Mouse (Mus musculus) MN1 (cell line): Measurements from ENCODE around the gene Mcmbp.

Source experiments
- DNase-seq: peaks from one replicate; pipeline ENCODE4 v3.0.0-alpha.2; 2016; ENCODE audit warnings: low spot score

Gene Mcmbp

GRCm38 (mm10) chr7:128740334-128740733, at the start of gene Mcmbp:
Gene Mcmbp, minus strand, starts transcription at chr7:128740495.
- DNase-seq = peak; percentile 94

- DNase-seq = no peak
Measured at GRCm38 (mm10) chr7:128790045-128790444, 49.8 kb upstream of the Mcmbp start.

DNA sequence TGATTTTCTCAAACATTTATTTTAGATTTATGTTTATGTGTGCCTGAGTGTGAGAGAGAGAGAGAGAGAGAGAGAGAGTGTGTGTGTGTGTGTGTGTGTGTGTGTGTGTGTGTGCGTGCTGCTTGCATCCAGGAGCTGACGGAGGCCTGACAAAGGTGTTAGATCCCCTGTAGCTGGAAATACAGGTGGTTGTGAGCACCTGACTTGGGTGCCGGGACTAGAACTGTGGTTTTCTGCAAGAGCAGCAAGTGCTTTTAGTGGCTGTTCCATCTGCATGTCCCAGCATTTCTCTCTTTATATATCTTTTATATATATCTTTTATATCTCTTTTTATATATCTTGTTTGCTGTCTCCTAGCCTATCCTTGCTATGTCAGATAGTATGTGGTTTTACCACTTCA, 41.6 kb upstream of the Mcmbp start:
- DNase-seq = no peak

- peak; percentile 81 for DNase-seq
Measured at GRCm38 (mm10) chr7:128779305-128779704, 39.0 kb upstream of the Mcmbp start.

GRCm38 (mm10) chr7:128777201-128777600, 36.9 kb upstream of the Mcmbp start:
- DNase-seq = no peak

DNA sequence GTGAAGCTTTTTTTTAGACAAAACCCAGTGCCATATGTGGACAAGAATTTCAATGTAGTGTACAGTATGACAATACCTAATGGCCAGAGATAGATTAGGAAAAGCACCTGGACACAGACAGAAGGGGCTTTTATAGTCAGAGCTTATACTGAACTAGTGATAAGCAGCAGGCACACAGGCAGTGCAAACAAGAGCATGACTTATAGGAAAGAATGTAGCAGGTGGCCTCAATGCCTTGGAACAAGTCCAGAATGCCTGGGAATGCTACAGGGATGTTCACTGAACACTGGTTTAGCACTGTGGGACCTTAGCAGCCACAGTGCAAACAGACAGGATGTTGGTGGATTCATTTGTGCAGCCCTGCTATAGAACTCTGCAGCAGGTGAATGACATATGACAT, 26.4 kb upstream of the Mcmbp start:
- peak; percentile 24 for DNase-seq

- no peak for DNase-seq
Measured at GRCm38 (mm10) chr7:128758948-128759347, 18.7 kb upstream of the Mcmbp start.

GRCm38 (mm10) chr7:128755396-128755795, 15.1 kb upstream of the Mcmbp start:
- DNase-seq = no peak

GRCm38 (mm10) chr7:128752012-128752411, 11.7 kb upstream of the Mcmbp start:
- no peak for DNase-seq

- no peak for DNase-seq
Measured at GRCm38 (mm10) chr7:128750296-128750695, 10.0 kb upstream of the Mcmbp start.

GRCm38 (mm10) chr7:128748758-128749157, 8.5 kb upstream of the Mcmbp start:
- peak; percentile 76 for DNase-seq

GRCm38 (mm10) chr7:128746151-128746550, 5.9 kb upstream of the Mcmbp start:
- no peak for DNase-seq

DNA sequence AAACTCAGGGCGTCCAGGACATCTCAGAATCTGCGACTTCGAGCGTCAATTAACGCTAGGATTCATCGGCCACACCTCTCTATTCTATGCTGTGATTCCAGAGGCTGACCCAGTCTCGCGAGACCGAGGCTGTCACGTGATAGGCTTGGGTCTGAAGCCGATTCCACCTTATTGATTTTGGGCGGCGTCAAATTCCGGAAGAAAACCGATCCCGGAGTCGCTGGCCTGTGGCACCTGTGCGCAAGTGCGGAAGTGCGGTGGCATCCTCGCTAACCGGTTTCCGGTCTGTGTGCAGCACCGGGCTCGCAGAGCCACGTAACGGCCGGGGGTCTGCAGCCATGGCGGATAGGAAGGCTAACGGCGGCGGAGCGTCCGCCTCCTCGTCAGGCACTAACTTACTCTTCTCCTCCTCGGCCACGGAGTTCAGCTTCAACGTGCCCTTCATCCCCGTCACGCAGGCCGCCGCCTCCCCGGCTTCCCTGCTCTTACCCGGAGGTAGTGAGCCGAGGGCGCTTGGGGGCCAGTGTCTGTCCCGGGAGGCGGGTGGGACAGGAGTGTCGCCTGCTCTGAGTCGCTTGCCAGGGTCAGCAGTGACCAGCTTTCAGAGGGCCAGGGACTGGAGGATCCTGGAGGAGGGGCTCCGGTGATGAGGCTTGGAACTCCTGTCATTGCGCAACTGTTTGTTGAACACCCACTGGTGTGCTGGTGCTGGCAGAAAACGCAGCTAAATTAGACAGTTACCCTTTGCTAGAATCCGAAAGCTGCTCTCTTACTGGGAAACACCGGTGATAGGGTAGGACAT, 4.6 kb upstream of the Mcmbp start, which contains the start of gene Sec23ip:
TSS of gene Sec23ip (plus strand) at position 260 of the 802 bp plus-strand sequence.
- DNase-seq = peak; percentile 99

DNA sequence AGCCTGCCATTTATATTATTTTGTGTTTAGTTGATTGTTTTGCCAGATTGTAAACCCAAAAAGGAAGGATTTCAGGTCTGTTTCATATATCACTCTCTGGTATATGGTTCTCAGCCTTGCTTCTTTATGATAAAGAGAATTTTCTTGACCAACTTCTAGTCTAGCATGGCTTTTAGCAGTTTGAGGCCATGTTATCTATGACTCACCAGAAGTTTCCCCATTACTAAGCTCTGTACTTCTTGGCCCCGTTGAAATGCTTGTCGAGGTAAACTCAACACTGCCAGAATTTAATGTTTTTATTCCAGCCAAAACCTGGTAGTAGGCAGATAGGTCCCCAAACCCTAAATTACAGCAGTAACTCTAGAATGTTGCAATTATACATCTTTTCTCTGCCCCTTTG, 3.6 kb upstream of the Mcmbp start:
- DNase-seq = peak; percentile 16

DNA sequence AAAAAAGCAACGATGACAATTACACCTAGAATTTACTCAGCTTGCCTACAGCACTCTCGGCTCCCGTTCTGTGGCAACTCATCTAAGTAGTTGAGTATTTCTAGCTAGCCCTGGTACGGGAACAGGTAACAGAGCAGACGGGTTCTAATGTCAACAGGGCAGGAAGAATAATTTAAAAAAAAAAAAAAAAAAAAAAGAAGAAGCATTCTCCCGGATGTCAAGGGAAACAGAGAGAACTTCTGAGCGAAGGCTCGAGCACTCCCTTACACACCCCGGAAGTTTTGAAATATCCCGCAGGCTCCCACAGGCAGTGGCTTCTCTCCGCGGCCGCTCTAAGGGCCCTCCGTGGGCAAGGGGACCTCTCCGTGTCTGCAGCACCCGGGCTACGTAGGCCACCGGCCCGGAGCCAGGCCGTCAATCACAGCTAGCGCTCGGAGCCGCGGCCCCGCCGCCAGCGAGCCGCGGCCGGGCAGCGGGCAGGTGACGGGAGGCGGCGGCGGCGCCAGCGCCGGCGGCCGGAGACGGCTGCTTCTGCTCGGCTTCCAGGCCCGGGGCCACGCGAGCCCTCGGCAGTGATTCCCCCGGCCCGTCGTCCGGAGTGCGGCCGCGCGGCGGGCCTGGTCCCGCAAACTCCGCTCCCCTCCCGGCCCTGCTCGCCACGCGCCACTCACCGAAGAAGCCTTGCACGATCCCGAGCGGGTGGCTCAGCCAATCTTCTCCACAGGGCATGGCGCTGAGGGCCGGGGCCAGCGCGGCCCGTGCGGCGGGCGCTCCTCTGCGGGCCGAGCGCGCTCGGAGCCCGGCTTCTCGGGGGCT, 625 bp downstream of the Mcmbp start:
- DNase-seq = peak; percentile 17

DNA sequence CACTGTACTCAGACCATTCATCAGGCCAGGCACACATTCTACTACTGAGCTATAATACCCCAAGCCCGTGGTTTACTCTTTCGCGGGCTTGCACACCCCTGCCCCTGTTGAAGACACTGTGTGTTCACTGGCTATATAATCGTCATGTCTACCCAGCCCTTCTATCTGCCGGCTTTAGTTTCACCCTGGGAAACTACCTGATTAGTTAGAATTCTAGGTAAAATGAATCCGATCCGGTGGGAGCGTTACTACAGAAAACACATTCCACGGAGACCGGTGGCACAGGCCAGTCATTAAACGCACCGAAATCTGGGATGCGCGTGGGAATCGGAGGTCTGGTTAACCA, 1.2 kb downstream of the Mcmbp start:
- no peak for DNase-seq

GRCm38 (mm10) chr7:128738041-128738440, 2.3 kb downstream of the Mcmbp start:
- no peak for DNase-seq

DNA sequence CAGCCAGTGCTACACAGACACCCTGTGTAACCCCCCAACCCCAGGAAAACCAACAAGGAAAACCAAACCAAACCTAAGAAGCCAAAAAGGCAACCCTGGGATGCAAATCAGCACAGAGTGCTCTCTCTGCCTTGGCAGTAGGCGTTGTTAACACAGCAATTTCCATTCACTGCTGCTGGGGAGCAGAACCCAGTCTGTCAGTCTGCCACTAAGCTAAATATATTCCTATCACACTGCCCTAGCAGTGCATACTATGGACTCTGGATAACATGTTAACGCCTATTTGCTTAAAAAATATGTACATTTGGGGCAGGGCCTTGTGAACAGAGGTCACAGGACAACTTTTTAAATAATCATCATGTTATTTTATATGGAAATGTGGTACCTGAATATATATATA, 8.7 kb downstream of the Mcmbp start:
- no peak for DNase-seq

DNA sequence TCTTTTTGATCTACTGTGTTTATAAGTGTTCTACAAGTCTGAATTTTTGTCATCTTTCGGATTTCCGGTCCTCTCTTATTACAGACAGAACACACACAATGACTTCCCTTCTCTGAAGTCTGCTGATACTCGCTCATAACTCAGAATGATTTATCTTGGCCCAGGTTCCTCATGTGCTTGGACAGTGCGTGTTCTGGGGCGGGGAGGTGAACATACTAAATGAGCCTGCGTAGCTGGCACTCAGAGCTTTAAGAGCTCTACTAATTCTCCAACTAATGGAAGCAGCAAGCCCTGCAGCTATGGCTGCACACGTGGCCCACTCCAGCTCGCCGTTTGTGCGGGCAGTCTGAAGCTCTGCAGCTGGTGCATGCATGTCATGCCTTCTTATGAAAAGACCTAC, 11.6 kb downstream of the Mcmbp start:
- DNase-seq = no peak

DNA sequence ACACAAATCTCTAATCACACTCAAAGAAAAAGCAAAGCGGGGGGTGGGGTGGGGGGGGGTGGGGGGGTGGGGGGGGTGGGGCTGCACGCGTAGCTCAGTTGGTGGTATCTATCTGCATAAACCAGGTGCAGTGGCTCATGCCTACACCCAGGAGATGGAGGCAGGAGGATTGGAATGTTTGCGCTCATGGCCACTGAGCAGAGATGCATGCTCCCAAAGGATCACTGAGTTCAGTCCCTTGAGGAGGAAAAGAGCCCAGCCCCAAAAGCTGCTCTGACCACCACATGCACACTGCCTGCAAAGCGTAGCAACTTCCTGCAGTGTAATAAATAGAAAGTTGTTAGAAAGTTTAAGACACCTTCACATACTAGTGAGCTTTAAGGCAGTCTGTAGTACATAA, 12.6 kb downstream of the Mcmbp start:
- DNase-seq = no peak

- no peak for DNase-seq
Measured at GRCm38 (mm10) chr7:128726999-128727398, 13.3 kb downstream of the Mcmbp start.

GRCm38 (mm10) chr7:128725189-128725588, 15.1 kb downstream of the Mcmbp start:
- DNase-seq = no peak

- DNase-seq = peak; percentile 72
Measured at GRCm38 (mm10) chr7:128724761-128725160, 15.5 kb downstream of the Mcmbp start.
